22 mouse cellular contexts compared by ENCODE assay signal in genomic region chr19:6094119-6094518, GRCm38 (mm10). TPM values are rescaled to one million over a fixed set of nuclear protein-coding genes. Genes with fewer than 3 reads are reported as not detected.
"Had no signal": no experiment of that assay in that cellular context is flagged by ENCODE, and none has a peak within 500 bp of the region (broad histone marks: within the 10 kb centered on the region; RNA-seq: fewer than 3 reads in every experiment).

Gene AC131692.1 (plus strand): TSS chr19:6094419.

- H3K9ac ChIP-seq: liver, embryonic 14.5 days; lung, embryonic 15.5 days; midbrain, embryonic 12.5 days; neural tube, embryonic 12.5 days; neural tube, embryonic 15.5 days had no signal

- H3K4me2 ChIP-seq: lung, embryonic 15.5 days; midbrain, embryonic 12.5 days; neural tube, embryonic 12.5 days; neural tube, embryonic 15.5 days had no signal

- H3K4me1 ChIP-seq: lung, embryonic 15.5 days; midbrain, embryonic 10.5 days; midbrain, embryonic 12.5 days; neural tube, embryonic 12.5 days; neural tube, embryonic 15.5 days had no signal

- ATAC-seq: lung, postnatal 0 days; midbrain, embryonic 16.5 days had no signal

- H3K4me3 ChIP-seq: lung, embryonic 15.5 days; midbrain, embryonic 10.5 days; midbrain, embryonic 12.5 days; myocyte; neural tube, embryonic 12.5 days; neural tube, embryonic 15.5 days had no signal

- H3K9me3 ChIP-seq: lung, embryonic 15.5 days; midbrain, embryonic 10.5 days; midbrain, embryonic 12.5 days; neural tube, embryonic 12.5 days; neural tube, embryonic 15.5 days had no signal

- H3K27ac ChIP-seq: liver, embryonic 14.5 days; lung, embryonic 15.5 days; midbrain, embryonic 10.5 days; midbrain, embryonic 12.5 days; neural tube, embryonic 12.5 days; neural tube, embryonic 15.5 days had no signal

- H3K27me3 ChIP-seq: lung, embryonic 15.5 days; midbrain, embryonic 12.5 days; neural tube, embryonic 12.5 days; neural tube, embryonic 15.5 days had no signal

- DNase-seq: lung, adult 18-20 months; lung, postnatal 4 days; midbrain, embryonic 14.5 days; retina, postnatal 1 day; right cerebral cortex, adult 18-20 months; right cerebral cortex, postnatal 25 days; right cerebral cortex, postnatal 4 days; spleen, adult 18-20 months; thymus, adult 18-20 months; thymus, postnatal 14 days; thymus, postnatal 36 days had no signal

RNA-seq across cellular contexts. Expression of gene AC131692.1, which starts in this region (rescaled TPM):
- polyA plus RNA-seq: lung, postnatal 0 days; midbrain, embryonic 12.5 days; midbrain, embryonic 14.5 days; midbrain, embryonic 16.5 days; neural tube, embryonic 12.5 days; neural tube, embryonic 15.5 days; small intestine, adult 2 months; thymus, postnatal 0 days had no signal
